Mouse (Mus musculus) hindbrain, embryonic 11.5 days (tissue): ENCODE measurements around the gene Tmem217. TPM values are rescaled to one million over a fixed set of nuclear protein-coding genes. Genes with fewer than 3 reads are reported as not detected.

Source experiments
- ATAC-seq: fragments of 200-750 bp; cut with Nextera tagmentation; 2 replicates; pipeline ENCODE4 v1.8.0; 2017; ENCODE audit warnings: mild to moderate bottlenecking, moderate TSS enrichment, moderate library complexity; ENCODE audit not compliant: low FRiP score
- DNase-seq: peaks from one replicate; pipeline ENCODE4 v3.0.0-alpha.2; 2015; ENCODE audit warnings: low spot score
- H3K27ac ChIP-seq: fragments of 300-500 bp; sonication (generic); 2 replicates; pipeline ENCODE4 v1.5.1; 2014; ENCODE audit warnings: mild to moderate bottlenecking, low read depth, low read length
- H3K27me3 ChIP-seq: fragments of 300-500 bp; sonication (generic); 2 replicates; pipeline ENCODE4 v1.6.1; 2014; ENCODE audit warnings: mild to moderate bottlenecking, low read length, moderate library complexity, mixed read lengths; ENCODE audit not compliant: control insufficient read depth, insufficient read depth
- H3K36me3 ChIP-seq: fragments of 300-500 bp; sonication (generic); 2 replicates; pipeline ENCODE4 v1.6.1; 2014; ENCODE audit warnings: mild to moderate bottlenecking, low read length, moderate library complexity, mixed read lengths; ENCODE audit not compliant: control insufficient read depth, insufficient read depth
- H3K4me1 ChIP-seq: fragments of 300-500 bp; sonication (generic); replicated peaks from 2 replicates; pipeline ENCODE4 v1.6.1; 2014; ENCODE audit warnings: low read length, mixed read lengths; ENCODE audit not compliant: control insufficient read depth, insufficient read depth
- H3K4me2 ChIP-seq: fragments of 300-500 bp; sonication (generic); replicated peaks from 2 replicates; pipeline ENCODE4 v1.6.1; 2014; ENCODE audit warnings: mild to moderate bottlenecking, low read depth, low read length
- H3K4me3 ChIP-seq: fragments of 300-500 bp; sonication (generic); 2 replicates; pipeline ENCODE4 v1.5.1; 2014; ENCODE audit warnings: low read depth, low read length
- H3K9ac ChIP-seq: fragments of 300-500 bp; sonication (generic); 2 replicates; pipeline ENCODE4 v1.6.1; 2014; ENCODE audit warnings: low read depth, low read length
- H3K9me3 ChIP-seq: fragments of 300-500 bp; sonication (generic); 2 replicates; pipeline ENCODE4 v1.6.1; 2016; ENCODE audit warnings: low read length; ENCODE audit not compliant: control insufficient read depth
- WGBS: fragments of 180-500 bp; shearing (Covaris S2); extraction: QIAGEN DNeasy Blood & Tissue Kit; methylation state at CpG from one replicate; pipeline ENCODE4 v1.1.7; 2014; 5-methylcytosine and 5-hydroxymethylcytosine counted together
- polyA plus RNA-seq: library from polyadenylated mRNA; unstranded; fragments of >200 nt; fragmentation: Nextera tagmentation; extraction: Ambion mirVana; gene quantifications from 2 replicates; pipeline ENCODE4 v1.2.1, GENCODE M21; 2014

Gene Tmem217
- polyA plus RNA-seq, 1 experiment from 2014 or later: 0.60 TPM

DNA sequence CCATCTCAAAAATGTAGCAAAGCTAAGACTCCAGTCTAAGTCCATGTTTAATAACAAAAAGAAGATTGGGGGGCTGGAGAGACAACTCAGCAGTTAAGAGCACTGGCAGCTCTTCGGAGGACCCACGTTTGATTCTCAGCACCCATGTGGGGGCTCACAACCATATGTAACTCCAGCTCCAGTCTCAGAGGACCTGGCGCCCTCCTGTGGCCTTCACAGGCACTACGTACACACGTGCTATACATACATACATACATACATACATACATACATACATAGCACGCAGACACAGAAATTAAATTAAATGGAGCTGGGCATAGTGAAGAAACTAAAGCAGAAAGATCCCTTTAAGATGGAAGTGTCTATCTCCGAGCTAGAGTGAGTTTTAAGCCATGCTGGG is 69.6 kb downstream of the Tmem217 start:
- no peaks in the 10 kb centered on the region for H3K27me3 ChIP-seq
- no peak overlapping the region for H3K4me2 ChIP-seq
- H3K9ac ChIP-seq: no peak overlapping the region
- no peaks in the 10 kb centered on the region for H3K4me1 ChIP-seq
- no peaks in the 10 kb centered on the region for H3K9me3 ChIP-seq
- no peaks in the 10 kb centered on the region for H3K36me3 ChIP-seq
- no peak overlapping the region for H3K27ac ChIP-seq
- no peak overlapping the region for H3K4me3 ChIP-seq
- no peak for ATAC-seq
- WGBS: 88% methylated on average over 7 of the region's 7 CpGs
- no peak for DNase-seq

DNA sequence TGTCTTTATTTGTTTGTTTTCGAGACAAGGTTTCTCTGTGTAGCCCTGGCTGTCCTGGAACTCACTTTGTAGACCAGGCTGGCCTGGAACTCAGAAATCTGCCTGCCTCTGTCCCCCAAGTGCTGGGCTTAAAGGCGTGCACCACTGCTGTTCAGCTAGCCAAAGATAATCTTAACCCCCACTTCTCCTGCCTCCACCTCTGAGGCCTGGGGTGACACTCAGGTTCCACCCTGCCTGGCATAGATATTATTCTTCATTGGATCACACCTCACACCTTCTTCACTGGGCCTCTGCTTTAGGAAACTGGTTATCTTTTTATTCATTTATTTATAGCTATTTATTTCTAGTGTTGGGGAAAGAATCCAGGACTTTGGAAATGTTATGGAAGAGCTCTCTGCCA is 71.9 kb downstream of the Tmem217 start:
- Histone ChIP-seq H3K4me1 (no peaks in the 10 kb centered on the region), H3K4me3 (no peak overlapping the region), H3K27ac (no peak overlapping the region), H3K4me2 (no peak overlapping the region), H3K27me3 (no peaks in the 10 kb centered on the region), H3K9me3 (no peaks in the 10 kb centered on the region), H3K9ac (no peak overlapping the region), H3K36me3 (no peaks in the 10 kb centered on the region)
- WGBS: 91% methylated on average over 2 of the region's 2 CpGs
- ATAC-seq (no peak), DNase-seq (no peak)

- Histone ChIP-seq H3K9me3 (no peaks in the 10 kb centered on the region), H3K4me2 (no peak overlapping the region), H3K27ac (no peak overlapping the region), H3K27me3 (no peaks in the 10 kb centered on the region), H3K4me1 (no peaks in the 10 kb centered on the region), H3K36me3 (no peaks in the 10 kb centered on the region), H3K9ac (no peak overlapping the region), H3K4me3 (no peak overlapping the region)
- 89% methylated on average over 4 of the region's 4 CpGs for WGBS
- ATAC-seq (no peak), DNase-seq (no peak)
Measured at GRCm38 (mm10) chr17:29478271-29478670, 73.9 kb downstream of the Tmem217 start.

DNA sequence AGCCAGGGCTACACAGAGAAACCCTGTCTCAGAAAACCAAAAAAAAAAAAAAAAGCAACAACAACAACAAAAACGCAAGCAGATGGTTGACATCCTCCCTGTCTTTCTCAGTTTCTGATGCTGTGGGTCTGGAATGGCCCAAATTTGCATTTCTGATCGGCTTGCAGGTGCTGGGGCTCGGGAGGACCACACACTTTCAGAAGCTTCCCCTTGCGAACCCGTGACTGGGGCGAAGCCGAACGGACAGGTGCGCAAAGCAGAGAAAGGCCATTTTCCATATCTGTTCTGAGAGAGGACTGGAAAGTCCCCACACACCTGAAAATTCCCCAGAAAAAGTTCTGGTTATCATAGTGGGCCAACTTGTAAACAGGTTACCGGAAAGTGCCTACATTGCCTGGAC is 74.8 kb downstream of the Tmem217 start:
- no peak overlapping the region for H3K27ac ChIP-seq
- WGBS: 91% methylated on average over 10 of the region's 10 CpGs
- DNase-seq: no peak
- H3K9me3 ChIP-seq: no peaks in the 10 kb centered on the region
- no peak overlapping the region for H3K4me2 ChIP-seq
- no peak overlapping the region for H3K4me3 ChIP-seq
- no peaks in the 10 kb centered on the region for H3K4me1 ChIP-seq
- H3K36me3 ChIP-seq: no peaks in the 10 kb centered on the region
- no peak overlapping the region for H3K9ac ChIP-seq
- ATAC-seq: no peak
- H3K27me3 ChIP-seq: no peaks in the 10 kb centered on the region

- DNase-seq: no peak
- no peak for ATAC-seq
- 69% methylated on average over 4 of the region's 4 CpGs for WGBS
Measured at GRCm38 (mm10) chr17:29476461-29476860, 75.7 kb downstream of the Tmem217 start.

More at GRCm38 (mm10) chr17:29476461-29476860, 75.7 kb downstream of the Tmem217 start:
- H3K36me3 ChIP-seq: no peaks in the 10 kb centered on the region
- no peaks in the 10 kb centered on the region for H3K9me3 ChIP-seq
- no peaks in the 10 kb centered on the region for H3K4me1 ChIP-seq
- no peak overlapping the region for H3K27ac ChIP-seq
- H3K27me3 ChIP-seq: no peaks in the 10 kb centered on the region
- no peak overlapping the region for H3K4me2 ChIP-seq
- no peak overlapping the region for H3K4me3 ChIP-seq
- no peak overlapping the region for H3K9ac ChIP-seq

Other genes with a start within 250 kb of the Tmem217 start
- gene Pi16, start 234.7 kb downstream of the Tmem217 start, polyA plus RNA-seq: 0.32 and 0.67 TPM in 2 replicates
- gene Mtch1, start 204.5 kb downstream of the Tmem217 start, polyA plus RNA-seq: 356 and 425 TPM in 2 replicates
- gene Fgd2, start 191.5 kb downstream of the Tmem217 start, polyA plus RNA-seq: 2.7 and 4.2 TPM in 2 replicates
- 16.8 and 18.1 TPM in 2 replicates for gene Pim1, start 61.6 kb downstream of the Tmem217 start, polyA plus RNA-seq
- gene Gm17657, start 2.7 kb downstream of the Tmem217 start, polyA plus RNA-seq: not detected in 2 replicates
- 15.3 and 17.2 TPM in 2 replicates for gene Tbc1d22b, start 2.6 kb downstream of the Tmem217 start, polyA plus RNA-seq
- 113 and 116 TPM in 2 replicates for gene Rnf8, start 62.4 kb upstream of the Tmem217 start, polyA plus RNA-seq
- 2.9 and 3.2 TPM in 2 replicates for gene Gm28043, start 62.5 kb upstream of the Tmem217 start, polyA plus RNA-seq
- gene Cmtr1, start 108.2 kb upstream of the Tmem217 start, polyA plus RNA-seq: 107 and 141 TPM in 2 replicates
- 14.8 and 15.2 TPM in 2 replicates for gene Ccdc167, start 164.7 kb upstream of the Tmem217 start, polyA plus RNA-seq